Mouse (Mus musculus) kidney, postnatal 4 days (tissue): ENCODE measurements around the gene Cep19.
A peak's percentile ranks its signal among the peaks of the same experiment; 100 is the strongest.

ENCODE experiments used
- DNase-seq, 2 experiments: peaks; one replicate each; pipeline ENCODE4 v3.0.0; 2021; ENCODE audit warnings: mixed read lengths in 2 of 2

Gene Cep19

GRCm38 (mm10) chr16:32153976-32154375, 54.4 kb downstream of the Cep19 start:
- DNase-seq: no peak

- peak; percentile 24 to 37 for DNase-seq
Measured at GRCm38 (mm10) chr16:32154437-32154836, 54.8 kb downstream of the Cep19 start.

GRCm38 (mm10) chr16:32156719-32157118, 57.1 kb downstream of the Cep19 start:
- DNase-seq: no peak

- DNase-seq: no peak
Measured at GRCm38 (mm10) chr16:32157369-32157768, 57.8 kb downstream of the Cep19 start.
